Mouse (Mus musculus): Measurements from ENCODE around the gene Spaca7. TPM values are rescaled to one million over a fixed set of nuclear protein-coding genes. Genes with fewer than 3 reads are reported as not detected.

Gene Spaca7
- not detected in 2 replicates for polyA plus RNA-seq (2014; fragmentation: Nextera tagmentation; extraction: Ambion mirVana)

DNA sequence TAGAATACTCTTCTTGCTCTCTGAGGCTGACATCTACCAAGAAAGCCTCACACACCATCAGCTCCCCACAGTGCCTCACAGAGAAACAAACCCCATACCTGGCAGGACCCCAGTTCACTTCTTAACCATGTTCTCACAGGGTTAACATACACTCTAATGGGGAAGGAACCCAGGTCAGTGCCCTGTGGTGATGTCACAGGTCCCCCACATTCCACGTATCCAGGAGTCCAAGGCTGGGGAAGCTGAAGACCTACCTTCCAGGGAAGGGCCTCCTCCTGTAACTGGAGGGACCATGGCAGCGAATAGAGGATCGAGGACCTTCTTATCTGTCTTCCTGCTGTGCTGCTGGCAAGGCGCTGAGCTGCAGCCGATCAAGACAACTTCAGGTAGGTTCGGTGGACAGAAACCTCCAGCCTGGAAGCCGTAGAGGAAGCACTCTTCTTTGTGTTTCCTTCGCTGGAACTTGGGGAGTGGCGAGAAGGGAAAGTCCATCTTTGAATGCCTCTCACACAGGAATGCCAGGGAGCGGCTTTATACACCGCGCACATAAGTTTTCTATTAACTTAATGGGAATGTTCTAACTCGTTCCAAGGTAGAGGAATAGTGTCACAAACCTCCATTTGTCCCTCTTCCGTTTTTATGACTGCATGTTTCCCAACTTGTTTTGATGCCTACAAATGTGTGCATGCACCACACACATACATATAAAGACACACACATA, at the start of gene Spaca7:
Gene Spaca7 (plus strand): TSS at position 216 of the 721 bp plus-strand sequence.
- no peaks in the 10 kb centered on the region for H3K9me3 ChIP-seq (replicated peaks; ENCODE audit: control insufficient read depth, low read length)
- ATAC-seq (no peak), DNase-seq (ENCODE audit: low spot score) (no peak)
- 80% methylated on average over 14 of the region's 14 CpGs for WGBS
- no peak within 1 kb of the TSS for H3K27ac ChIP-seq (ENCODE audit: low read depth, low read length)
- no peak within 1 kb of the TSS for H3K4me2 ChIP-seq (ENCODE audit: low read length)
- H3K9ac ChIP-seq (ENCODE audit: low read length), result no peak within 1 kb of the TSS
- H3K27me3 ChIP-seq (replicated peaks; ENCODE audit: control insufficient read depth, insufficient read depth, low read length), result no peaks in the 10 kb centered on the region
- H3K36me3 ChIP-seq (ENCODE audit: control insufficient read depth, insufficient read depth, low read length), result no peaks in the 10 kb centered on the region
- H3K4me1 ChIP-seq (ENCODE audit: control insufficient read depth, insufficient read depth, low read length), result no peaks in the 10 kb centered on the region
- no peak within 1 kb of the TSS for H3K4me3 ChIP-seq (ENCODE audit: low read depth, low read length)

DNA sequence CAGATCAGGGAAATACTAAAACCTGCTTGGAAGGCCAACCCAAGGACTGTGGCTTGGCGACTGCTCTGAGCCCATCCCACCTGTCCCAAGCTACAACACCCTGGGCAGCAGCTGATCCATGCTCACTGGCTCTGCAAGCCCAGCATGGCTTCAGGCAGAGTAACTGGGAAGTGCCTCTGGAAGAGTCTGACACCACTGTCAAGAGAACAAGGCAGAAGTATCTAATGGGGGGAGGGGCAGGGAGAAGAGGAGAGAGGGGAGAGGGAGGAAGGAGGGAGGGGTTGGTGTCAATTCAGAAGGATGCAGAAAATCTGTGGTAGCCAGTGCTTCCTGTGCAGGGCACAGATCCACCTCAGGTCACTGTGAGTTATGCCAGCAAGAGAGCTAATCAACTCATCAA, 48.5 kb upstream of the Spaca7 start:
- Histone ChIP-seq H3K27me3 (replicated peaks; ENCODE audit: control insufficient read depth, insufficient read depth, low read length) (no peaks in the 10 kb centered on the region), H3K4me2 (ENCODE audit: low read length) (no peak overlapping the region), H3K36me3 (ENCODE audit: control insufficient read depth, insufficient read depth, low read length) (no peaks in the 10 kb centered on the region), H3K4me1 (ENCODE audit: control insufficient read depth, insufficient read depth, low read length) (peaks cover 3% of the 10 kb centered on the region; the same call in 1 of the 2 replicates), H3K9ac (ENCODE audit: low read length) (no peak overlapping the region), H3K27ac (ENCODE audit: low read depth, low read length) (no peak overlapping the region), H3K9me3 (replicated peaks; ENCODE audit: control insufficient read depth, low read length) (no peaks in the 10 kb centered on the region; the same call in 1 of the 2 replicates), H3K4me3 (ENCODE audit: low read depth, low read length) (no peak overlapping the region)
- ATAC-seq (no peak), DNase-seq (ENCODE audit: low spot score) (no peak)
- 29% methylated on average over 1 of the region's 1 CpGs for WGBS

- Histone ChIP-seq H3K27ac (ENCODE audit: low read depth, low read length) (no peak overlapping the region), H3K4me3 (ENCODE audit: low read depth, low read length) (no peak overlapping the region), H3K36me3 (ENCODE audit: control insufficient read depth, insufficient read depth, low read length) (no peaks in the 10 kb centered on the region), H3K9ac (ENCODE audit: low read length) (no peak overlapping the region), H3K27me3 (replicated peaks; ENCODE audit: control insufficient read depth, insufficient read depth, low read length) (no peaks in the 10 kb centered on the region), H3K4me2 (ENCODE audit: low read length) (no peak overlapping the region), H3K9me3 (replicated peaks; ENCODE audit: control insufficient read depth, low read length) (no peaks in the 10 kb centered on the region), H3K4me1 (ENCODE audit: control insufficient read depth, insufficient read depth, low read length) (peaks cover 3% of the 10 kb centered on the region; the same call in 1 of the 2 replicates)
- no peak for DNase-seq (ENCODE audit: low spot score)
- 88% methylated on average over 2 of the region's 2 CpGs for WGBS
- ATAC-seq, result no peak
These were observed 44.2 kb upstream of the Spaca7 start for GRCm38 (mm10) chr8:12528659-12529058.

DNA sequence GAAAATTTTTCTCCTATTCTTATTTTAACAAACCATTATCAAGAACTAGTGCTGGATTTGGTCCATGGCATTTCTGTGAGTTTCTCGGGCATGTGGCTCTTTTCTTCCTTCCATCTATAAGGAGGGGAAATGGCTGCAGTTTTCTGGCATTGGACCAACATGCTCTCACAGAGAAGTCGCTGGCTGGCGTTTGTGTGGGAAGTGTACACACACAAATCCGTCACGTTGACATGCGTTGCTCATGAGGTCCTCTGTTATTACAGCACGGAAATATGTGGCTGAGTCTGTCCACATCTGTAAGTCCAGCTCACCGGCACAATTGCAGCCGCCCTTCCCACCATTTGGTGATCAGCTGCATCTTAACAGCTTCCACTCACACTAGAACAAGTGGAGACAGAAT, 37.2 kb upstream of the Spaca7 start:
- H3K36me3 ChIP-seq (ENCODE audit: control insufficient read depth, insufficient read depth, low read length), result no peaks in the 10 kb centered on the region
- H3K4me3 ChIP-seq (ENCODE audit: low read depth, low read length), result no peak overlapping the region
- WGBS, result 48% methylated on average over 9 of the region's 9 CpGs
- peak; percentile 74 for DNase-seq (ENCODE audit: low spot score)
- H3K4me2 ChIP-seq (ENCODE audit: low read length), result no peak overlapping the region
- no peak overlapping the region for H3K27ac ChIP-seq (ENCODE audit: low read depth, low read length)
- no peaks in the 10 kb centered on the region for H3K27me3 ChIP-seq (replicated peaks; ENCODE audit: control insufficient read depth, insufficient read depth, low read length)
- no peaks in the 10 kb centered on the region for H3K9me3 ChIP-seq (replicated peaks; ENCODE audit: control insufficient read depth, low read length)
- no peak for ATAC-seq
- no peaks in the 10 kb centered on the region for H3K4me1 ChIP-seq (ENCODE audit: control insufficient read depth, insufficient read depth, low read length)
- no peak overlapping the region for H3K9ac ChIP-seq (ENCODE audit: low read length)

DNA sequence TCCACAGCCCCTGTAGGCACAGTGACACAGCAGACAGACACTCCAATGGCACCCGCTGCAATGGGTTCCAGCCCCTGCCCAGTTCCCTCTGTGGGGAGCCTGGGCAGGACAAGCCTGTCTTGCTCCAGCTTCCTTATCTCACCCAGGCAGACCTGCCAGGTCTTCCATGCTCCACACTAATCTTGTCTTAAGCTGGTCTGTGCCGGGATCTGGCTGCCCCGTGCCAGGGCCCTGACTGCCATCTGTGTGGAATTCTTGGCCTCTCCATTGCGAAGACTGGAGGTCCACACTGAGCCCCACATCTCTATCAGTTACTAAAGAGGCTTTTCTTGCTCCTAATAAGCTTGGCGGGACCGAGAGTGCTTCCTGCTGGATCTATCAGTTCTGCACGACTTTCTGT, 36.5 kb upstream of the Spaca7 start:
- Histone ChIP-seq H3K36me3 (ENCODE audit: control insufficient read depth, insufficient read depth, low read length) (no peaks in the 10 kb centered on the region), H3K27me3 (replicated peaks; ENCODE audit: control insufficient read depth, insufficient read depth, low read length) (no peaks in the 10 kb centered on the region), H3K4me3 (ENCODE audit: low read depth, low read length) (no peak overlapping the region), H3K27ac (ENCODE audit: low read depth, low read length) (no peak overlapping the region), H3K4me1 (ENCODE audit: control insufficient read depth, insufficient read depth, low read length) (no peaks in the 10 kb centered on the region), H3K9me3 (replicated peaks; ENCODE audit: control insufficient read depth, low read length) (no peaks in the 10 kb centered on the region), H3K4me2 (ENCODE audit: low read length) (no peak overlapping the region), H3K9ac (ENCODE audit: low read length) (no peak overlapping the region)
- no peak for ATAC-seq
- 87% methylated on average over 7 of the region's 7 CpGs for WGBS
- no peak for DNase-seq (ENCODE audit: low spot score)

DNA sequence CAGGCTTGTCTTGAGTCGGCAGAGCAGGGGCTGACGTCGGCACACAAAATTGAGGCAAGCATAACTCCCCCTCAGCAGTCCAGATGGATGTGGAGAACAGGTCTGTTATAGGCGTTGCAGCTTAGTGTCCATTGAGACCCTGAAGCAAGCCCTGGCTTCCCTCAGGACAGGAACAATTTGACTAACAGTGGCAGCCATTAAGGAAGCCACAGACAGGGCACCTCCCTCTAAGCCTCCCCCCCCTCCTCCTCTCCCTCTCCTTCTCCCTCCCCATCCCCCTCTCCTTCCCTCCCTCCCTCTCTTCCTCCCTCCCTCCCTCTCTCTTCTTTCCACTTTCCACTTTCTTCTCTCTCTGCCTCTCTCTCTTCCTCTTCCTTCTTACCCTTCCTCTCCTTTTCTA, 27.6 kb upstream of the Spaca7 start:
- no peaks in the 10 kb centered on the region for H3K27me3 ChIP-seq (replicated peaks; ENCODE audit: control insufficient read depth, insufficient read depth, low read length)
- no peak overlapping the region for H3K4me3 ChIP-seq (ENCODE audit: low read depth, low read length)
- DNase-seq (ENCODE audit: low spot score) (no peak), ATAC-seq (no peak)
- peaks cover 15% of the 10 kb centered on the region for H3K4me1 ChIP-seq (ENCODE audit: control insufficient read depth, insufficient read depth, low read length)
- H3K27ac ChIP-seq (ENCODE audit: low read depth, low read length), result no peak overlapping the region
- no peaks in the 10 kb centered on the region for H3K9me3 ChIP-seq (replicated peaks; ENCODE audit: control insufficient read depth, low read length)
- H3K4me2 ChIP-seq (ENCODE audit: low read length), result no peak overlapping the region
- H3K9ac ChIP-seq (ENCODE audit: low read length), result no peak overlapping the region
- WGBS, result 40% methylated on average over 4 of the region's 4 CpGs
- no peaks in the 10 kb centered on the region for H3K36me3 ChIP-seq (ENCODE audit: control insufficient read depth, insufficient read depth, low read length)

DNA sequence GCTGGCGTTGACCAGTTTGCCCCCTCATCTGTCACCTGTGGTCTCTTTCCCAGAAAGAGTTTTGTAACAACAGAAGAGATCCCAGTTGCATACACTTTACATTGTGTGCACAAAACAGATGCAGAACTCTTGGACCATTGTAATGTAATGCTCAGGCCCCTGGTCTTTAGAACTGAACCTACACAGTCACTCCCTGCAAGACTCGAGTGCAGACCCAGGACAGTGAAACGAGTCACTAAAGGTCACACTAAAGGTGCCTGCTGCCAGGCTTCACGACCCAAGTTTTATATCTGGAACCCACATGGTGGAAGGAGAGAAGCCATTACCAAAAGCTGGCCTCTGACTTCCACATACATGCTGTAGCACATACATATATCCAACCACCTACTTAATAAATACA, 27.2 kb upstream of the Spaca7 start:
- WGBS, result 70% methylated on average over 4 of the region's 4 CpGs
- peaks cover 15% of the 10 kb centered on the region for H3K4me1 ChIP-seq (ENCODE audit: control insufficient read depth, insufficient read depth, low read length)
- no peak for ATAC-seq

DNA sequence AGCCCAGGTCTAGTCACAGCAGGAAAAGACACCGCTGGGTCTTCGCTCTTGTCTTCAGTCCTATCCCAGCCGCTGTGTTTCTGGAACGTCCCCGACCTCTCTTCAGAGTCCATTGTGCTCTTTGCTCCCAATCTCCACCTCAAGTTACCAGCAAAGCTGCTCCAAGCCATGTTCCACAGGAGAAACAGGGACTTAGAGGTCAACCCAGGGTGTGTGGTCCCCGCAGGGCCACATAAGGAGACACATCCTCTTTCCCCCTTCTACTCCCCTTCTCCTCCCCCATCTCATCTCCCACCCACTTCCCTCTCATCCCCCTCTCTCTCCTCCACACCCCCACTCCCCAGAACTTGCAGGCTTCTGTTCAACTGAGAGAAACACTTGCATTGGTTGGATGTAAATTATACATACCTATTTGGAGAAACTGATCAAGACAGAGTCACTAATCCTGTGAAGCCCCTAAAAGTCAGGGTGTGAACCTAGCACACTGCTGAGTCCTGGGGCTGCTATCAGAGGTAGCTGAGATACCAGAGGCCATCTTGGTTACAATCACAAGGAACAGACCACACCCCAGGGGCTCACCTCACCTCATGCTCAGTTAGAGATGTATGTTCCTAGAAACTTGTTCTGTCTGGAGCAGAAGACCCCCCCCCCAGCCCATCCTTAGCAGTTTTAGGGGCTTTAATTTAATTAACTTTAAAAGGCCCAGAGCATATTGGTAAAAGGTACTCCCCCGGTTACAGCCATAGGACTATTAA, 25.2 kb upstream of the Spaca7 start:
- peak; percentile 4; the same call in 1 of the 2 replicates for ATAC-seq

More for the DNA sequence above, 27.2 kb upstream of the Spaca7 start:
- H3K4me3 ChIP-seq (ENCODE audit: low read depth, low read length), result no peak overlapping the region
- no peak overlapping the region for H3K4me2 ChIP-seq (ENCODE audit: low read length)
- H3K36me3 ChIP-seq (ENCODE audit: control insufficient read depth, insufficient read depth, low read length), result no peaks in the 10 kb centered on the region
- no peak overlapping the region for H3K9ac ChIP-seq (ENCODE audit: low read length)
- no peaks in the 10 kb centered on the region for H3K9me3 ChIP-seq (replicated peaks; ENCODE audit: control insufficient read depth, low read length)
- DNase-seq (ENCODE audit: low spot score), result no peak
- H3K27me3 ChIP-seq (replicated peaks; ENCODE audit: control insufficient read depth, insufficient read depth, low read length), result no peaks in the 10 kb centered on the region
- no peak overlapping the region for H3K27ac ChIP-seq (ENCODE audit: low read depth, low read length)

GRCm38 (mm10) chr8:12548255-12548654, 24.6 kb upstream of the Spaca7 start:
- no peak overlapping the region for H3K4me2 ChIP-seq (ENCODE audit: low read length)
- no peaks in the 10 kb centered on the region for H3K36me3 ChIP-seq (ENCODE audit: control insufficient read depth, insufficient read depth, low read length)
- peak; percentile 94 for ATAC-seq
- H3K4me3 ChIP-seq (ENCODE audit: low read depth, low read length), result no peak overlapping the region
- no peaks in the 10 kb centered on the region for H3K9me3 ChIP-seq (replicated peaks; ENCODE audit: control insufficient read depth, low read length)
- H3K27ac ChIP-seq (ENCODE audit: low read depth, low read length), result peak overlapping the region; percentile 59
- no peaks in the 10 kb centered on the region for H3K27me3 ChIP-seq (replicated peaks; ENCODE audit: control insufficient read depth, insufficient read depth, low read length)
- WGBS, result 1% methylated on average over 15 of the region's 15 CpGs
- peaks cover 15% of the 10 kb centered on the region for H3K4me1 ChIP-seq (ENCODE audit: control insufficient read depth, insufficient read depth, low read length)
- DNase-seq (ENCODE audit: low spot score), result peak; percentile 90
- no peak overlapping the region for H3K9ac ChIP-seq (ENCODE audit: low read length)

More for the DNA sequence above, 25.2 kb upstream of the Spaca7 start:
- Histone ChIP-seq H3K4me2 (ENCODE audit: low read length) (no peak overlapping the region), H3K27ac (ENCODE audit: low read depth, low read length) (peak overlapping the region; percentile 59; the same call in 1 of the 2 replicates), H3K4me3 (ENCODE audit: low read depth, low read length) (no peak overlapping the region), H3K4me1 (ENCODE audit: control insufficient read depth, insufficient read depth, low read length) (peaks cover 15% of the 10 kb centered on the region), H3K36me3 (ENCODE audit: control insufficient read depth, insufficient read depth, low read length) (no peaks in the 10 kb centered on the region), H3K9ac (ENCODE audit: low read length) (no peak overlapping the region), H3K27me3 (replicated peaks; ENCODE audit: control insufficient read depth, insufficient read depth, low read length) (no peaks in the 10 kb centered on the region), H3K9me3 (replicated peaks; ENCODE audit: control insufficient read depth, low read length) (no peaks in the 10 kb centered on the region)
- WGBS, result 29% methylated on average over 7 of the region's 7 CpGs
- DNase-seq (ENCODE audit: low spot score), result no peak
